Mouse (Mus musculus) cortical plate, adult 2 months (tissue): Measurements from ENCODE around the gene Mog.

ENCODE experiments used
- CTCF ChIP-seq: fragments of 200-500 bp; IDR thresholded peaks from 2 replicates; pipeline ENCODE4 v1.5.1; 2011; ENCODE audit warnings: mild to moderate bottlenecking, control low read depth, low read length; ENCODE audit not compliant: insufficient read depth; ENCODE audit errors: extremely low read depth
- POLR2A ChIP-seq: fragments of 200-500 bp; IDR thresholded peaks from 2 replicates; pipeline ENCODE4 v1.6.1; 2011; ENCODE audit warnings: mild to moderate bottlenecking, low read length, control low read depth; ENCODE audit not compliant: insufficient read depth; ENCODE audit errors: extremely low read depth

GRCm38 (mm10) chr17:37047332-37047976, 24.3 kb upstream of the Mog start:
- TF ChIP-seq POLR2A = no peak
- TF ChIP-seq CTCF = no peak
